Mouse (Mus musculus): ENCODE measurements around the gene Map1b. TPM values are rescaled to one million over a fixed set of nuclear protein-coding genes. Genes with fewer than 3 reads are reported as not detected.

Gene Map1b
- total RNA-seq, 1 experiment from 2014 or later = 83.2 TPM

Other genes with a start within 250 kb of the Map1b start
- gene Ptcd2, start 171.8 kb downstream of the Map1b start, total RNA-seq (2021) = 35.2 and 43.1 TPM in 2 replicates
- 52.0 and 54.7 TPM in 2 replicates for gene Mrps27, start 171.8 kb downstream of the Map1b start, total RNA-seq (2021)

Measured in adrenal gland, postnatal 14 days (tissue).